Mouse (Mus musculus): ENCODE results near the gene Srbd1.

Srbd1 gene

GRCm38 (mm10) chr17:85975077-85975476 lies 169.9 kb downstream of the Srbd1 start:
- DNase-seq: no peak

DNA sequence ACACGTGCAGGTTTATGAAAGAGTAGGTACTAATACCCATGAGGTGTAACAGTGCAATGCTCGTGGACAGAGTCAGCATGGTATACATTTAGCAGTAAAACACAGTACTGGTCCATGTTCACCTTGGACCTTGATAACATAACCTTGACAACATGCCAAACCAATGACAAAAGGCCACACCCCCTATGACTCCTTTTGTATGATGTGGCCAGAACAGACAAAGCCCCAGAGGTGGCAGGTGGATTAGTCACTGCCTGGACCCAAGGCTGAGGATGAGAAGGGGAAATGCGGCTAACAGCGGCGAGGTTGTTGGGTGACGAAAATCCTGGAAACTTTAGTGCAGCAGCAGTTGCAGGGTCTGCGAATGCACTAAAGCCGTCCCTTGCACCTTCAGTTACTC lies 170.4 kb downstream of the Srbd1 start:
- no peak for DNase-seq

- DNase-seq: no peak
Observed at GRCm38 (mm10) chr17:85971120-85971519, 173.9 kb downstream of the Srbd1 start.

GRCm38 (mm10) chr17:85961653-85962052 lies 183.3 kb downstream of the Srbd1 start:
- no peak for DNase-seq

DNA sequence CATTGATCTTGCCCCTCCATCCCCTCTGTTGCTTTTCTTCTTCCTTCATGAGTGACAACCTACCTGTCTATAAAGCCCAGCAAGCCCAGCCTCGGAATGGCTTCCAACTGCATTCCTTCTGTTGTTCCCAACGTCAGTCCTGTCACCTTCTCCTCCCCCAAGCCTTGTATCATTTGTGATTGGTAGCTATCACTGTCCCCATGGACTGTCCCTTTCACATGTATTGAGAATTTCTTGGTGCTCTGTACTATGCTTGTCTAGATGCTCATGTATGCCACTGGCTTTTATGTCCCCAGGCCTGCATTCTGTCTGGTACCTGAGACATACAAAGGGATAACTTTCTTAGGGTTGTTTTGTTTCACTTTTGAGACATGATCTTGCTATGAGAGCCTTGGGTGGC lies 193.2 kb downstream of the Srbd1 start:
- no peak for DNase-seq

GRCm38 (mm10) chr17:85949919-85950505 lies 195.0 kb downstream of the Srbd1 start:
- peak; percentile 57 for DNase-seq

GRCm38 (mm10) chr17:85948911-85949909 lies 195.8 kb downstream of the Srbd1 start:
- no peak for DNase-seq

DNA sequence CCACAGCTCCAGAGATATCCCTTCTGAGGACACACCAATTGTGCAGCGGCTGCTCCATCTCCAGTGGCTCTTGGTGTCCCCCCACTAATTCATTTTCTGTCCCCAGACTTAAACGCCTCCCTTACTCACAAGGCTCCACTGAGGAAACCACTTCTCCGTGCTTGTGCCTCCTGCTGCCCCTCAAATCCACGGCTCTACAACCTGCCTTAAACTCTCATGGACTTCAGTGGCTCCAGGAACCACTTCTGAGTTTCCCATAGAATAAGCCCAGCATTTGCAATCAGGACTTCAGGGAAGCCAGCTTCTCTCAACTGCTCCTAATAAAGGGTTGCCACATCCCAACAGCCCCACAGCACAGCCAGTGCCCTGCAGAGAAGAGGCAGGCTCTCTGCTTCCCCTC lies 200.2 kb downstream of the Srbd1 start:
- no peak for DNase-seq

GRCm38 (mm10) chr17:85943994-85944640 lies 200.9 kb downstream of the Srbd1 start:
- no peak for DNase-seq

DNA sequence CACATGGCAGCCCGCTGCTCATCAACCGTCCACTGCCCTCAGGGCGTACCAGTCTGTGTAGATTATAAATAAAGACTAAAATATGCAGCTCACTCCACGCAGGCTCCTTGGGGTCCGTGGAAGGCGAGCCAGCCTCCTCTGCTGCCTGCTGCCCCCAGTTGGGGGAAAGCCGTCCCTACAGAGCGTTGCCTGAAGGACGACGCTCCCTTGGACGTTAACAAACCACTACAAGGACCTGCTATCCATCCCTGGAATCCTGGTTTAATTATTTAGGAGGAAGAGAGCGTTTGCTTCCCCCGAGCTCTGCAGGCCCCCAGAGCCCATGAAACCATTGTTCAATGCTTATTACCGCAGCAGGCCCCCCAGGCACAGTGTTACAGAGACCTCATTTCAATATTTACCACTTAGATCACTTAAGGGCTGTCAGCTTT lies 201.4 kb downstream of the Srbd1 start:
- DNase-seq: peak; percentile 59

GRCm38 (mm10) chr17:85943071-85943470 lies 201.9 kb downstream of the Srbd1 start:
- DNase-seq: no peak

DNA sequence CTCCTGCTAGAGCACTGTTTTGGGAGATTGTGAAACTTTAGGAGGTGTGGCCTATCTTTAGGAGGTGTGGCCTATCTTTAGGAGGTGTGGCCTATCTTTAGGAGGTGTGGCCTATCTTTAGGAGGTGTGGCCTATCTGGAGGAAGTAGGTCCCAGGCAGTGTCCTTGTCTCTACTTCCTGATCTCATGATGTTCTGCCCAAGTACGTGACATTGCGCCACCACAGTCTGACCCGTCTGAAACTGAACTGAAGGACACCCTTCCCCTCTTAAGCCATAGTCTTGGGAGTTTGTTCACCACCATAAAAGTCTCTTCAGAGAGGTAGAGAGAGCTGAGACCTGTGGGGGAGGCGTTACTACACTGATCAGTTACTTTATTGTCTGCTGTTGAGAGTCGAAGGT lies 202.9 kb downstream of the Srbd1 start:
- no peak for DNase-seq

GRCm38 (mm10) chr17:85941141-85941738 lies 203.7 kb downstream of the Srbd1 start:
- no peak for DNase-seq

DNA sequence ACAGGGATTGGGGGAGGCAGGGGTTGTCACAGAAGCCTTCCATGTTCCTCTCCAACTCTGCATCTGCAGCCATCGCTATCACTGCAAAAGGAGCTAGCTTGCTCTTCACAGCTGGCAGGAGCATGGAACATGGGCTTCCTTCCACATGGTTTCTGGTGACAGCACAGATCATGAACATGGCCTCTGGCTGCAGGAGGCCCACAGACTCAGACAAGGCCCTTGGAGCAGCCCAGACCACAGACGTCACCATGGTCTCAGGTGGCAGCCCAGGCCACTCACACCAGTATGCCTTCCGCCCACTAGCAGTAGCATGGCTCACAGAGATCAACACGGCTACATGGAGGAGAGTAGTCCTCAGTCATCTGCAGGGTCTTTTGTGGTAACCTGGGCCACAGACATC lies 207.8 kb downstream of the Srbd1 start:
- DNase-seq: no peak

GRCm38 (mm10) chr17:85935268-85935667 lies 209.7 kb downstream of the Srbd1 start:
- no peak for DNase-seq
